Mouse (Mus musculus): Measurements from ENCODE around the gene Ccdc12.

GRCm38 (mm10) chr9:110668601-110669293, 12.4 kb downstream of the Ccdc12 start:
- no peak for TF ChIP-seq POLR2A (IDR thresholded peaks at IDR 0.05; ENCODE audit: insufficient read length, low read depth)
- TF ChIP-seq POLR2AphosphoS2 (IDR thresholded peaks at IDR 0.05; ENCODE audit: insufficient read length, low read depth) = no peak
- TF ChIP-seq MYOG (IDR thresholded peaks at IDR 0.05; ENCODE audit: control insufficient read depth in 1 of 3, insufficient read depth in 1 of 3, insufficient read length in 2 of 3, low read depth in 2 of 3) = no peak
- TF ChIP-seq MAX (IDR thresholded peaks at IDR 0.05; ENCODE audit: low read depth) = no peak
- no peak for TF ChIP-seq REST (IDR thresholded peaks at IDR 0.05; ENCODE audit: insufficient read depth, insufficient read length)
- TF ChIP-seq TCF12 (IDR thresholded peaks at IDR 0.05; ENCODE audit: insufficient read depth, poor library complexity, severe bottlenecking) = no peak
- TF ChIP-seq E2F4 (IDR thresholded peaks at IDR 0.05; ENCODE audit: insufficient read depth) = no peak
- TF ChIP-seq CEBPB (IDR thresholded peaks at IDR 0.05; ENCODE audit: insufficient read depth, poor library complexity, severe bottlenecking) = no peak

Measured in myocyte (in vitro differentiated cells).